Mouse (Mus musculus) cerebellum, adult 2 months (tissue): ENCODE results near the gene Fhit. TPM values are rescaled to one million over a fixed set of nuclear protein-coding genes. Genes with fewer than 3 reads are reported as not detected.
A peak's percentile ranks its signal among the peaks of the same experiment; 100 is the strongest.

Source experiments
- DNase-seq, 2 experiments: peaks; one replicate each; pipeline ENCODE4 v3.0.0; 2021
- H3K27ac ChIP-seq: fragments of 200-500 bp; 2 replicates; pipeline ENCODE4 v1.5.1; 2012; ENCODE audit warnings: low read length, control low read depth, inconsistent platforms; ENCODE audit not compliant: insufficient read depth
- H3K27me3 ChIP-seq: fragments of 200-500 bp; 2 replicates; pipeline ENCODE4 v1.6.1; 2012; ENCODE audit warnings: inconsistent platforms, mild to moderate bottlenecking, low read length, moderate library complexity; ENCODE audit not compliant: control insufficient read depth, insufficient read depth
- H3K4me1 ChIP-seq: fragments of 200-500 bp; 2 replicates; pipeline ENCODE4 v1.6.1; 2011; ENCODE audit warnings: low read length; ENCODE audit not compliant: control insufficient read depth, insufficient read depth
- H3K4me3 ChIP-seq: fragments of 200-500 bp; replicated peaks from 2 replicates; pipeline ENCODE3; 2011; ENCODE audit warnings: mild to moderate bottlenecking, low read depth, low read length, control low read depth; ENCODE audit not compliant: insufficient read depth
- CTCF ChIP-seq: fragments of 200-500 bp; IDR thresholded peaks from 2 replicates; pipeline ENCODE4 v1.5.1; 2011; ENCODE audit warnings: low read depth, mild to moderate bottlenecking, control low read depth, low read length, moderate library complexity, borderline replicate concordance; ENCODE audit not compliant: insufficient read depth
- POLR2A ChIP-seq: fragments of 200-500 bp; IDR thresholded peaks from 2 replicates; pipeline ENCODE4 v1.6.1; 2011; ENCODE audit warnings: low read length, control low read depth, borderline replicate concordance; ENCODE audit not compliant: insufficient read depth
- WGBS: fragments of 180-500 bp; shearing (Covaris S2); methylation state at CpG from one replicate; pipeline ENCODE4 v1.1.7; 2018; 5-methylcytosine and 5-hydroxymethylcytosine counted together
- polyA plus RNA-seq: library from polyadenylated mRNA; depleted of rRNA; stranded (reverse); fragments of >200 nt; gene quantifications from 2 replicates; pipeline ENCODE4 v1.2.3, GENCODE M21; 2012

The Fhit gene
- polyA plus RNA-seq, 1 experiment: 10.5 TPM

GRCm38 (mm10) chr14:10659326-10659725 is 502.5 kb downstream of the Fhit start:
- TF ChIP-seq CTCF (no peak), POLR2A (no peak)
- Histone ChIP-seq H3K4me1 (no peaks in the 10 kb centered on the region), H3K27ac (no peak overlapping the region), H3K4me3 (no peak overlapping the region), H3K27me3 (no peaks in the 10 kb centered on the region)
- no peak for DNase-seq
- WGBS: 65% methylated on average over 2 of the region's 2 CpGs

GRCm38 (mm10) chr14:10658219-10658618 is 503.6 kb downstream of the Fhit start:
- Histone ChIP-seq H3K27ac (no peak overlapping the region), H3K4me1 (no peaks in the 10 kb centered on the region), H3K4me3 (no peak overlapping the region), H3K27me3 (no peaks in the 10 kb centered on the region)
- TF ChIP-seq CTCF: no peak
- no peak for TF ChIP-seq POLR2A
- DNase-seq: no peak
- 100% methylated on average over 1 of the region's 1 CpGs for WGBS

- H3K27me3 ChIP-seq: no peaks in the 10 kb centered on the region
- no peaks in the 10 kb centered on the region for H3K4me1 ChIP-seq
- no peak overlapping the region for H3K4me3 ChIP-seq
- DNase-seq: no peak
- TF ChIP-seq CTCF (no peak), POLR2A (no peak)
- 90% methylated on average over 3 of the region's 3 CpGs for WGBS
- H3K27ac ChIP-seq: no peak overlapping the region
Measured at GRCm38 (mm10) chr14:10657364-10657763, 504.5 kb downstream of the Fhit start.

GRCm38 (mm10) chr14:10655842-10656241 is 506.0 kb downstream of the Fhit start:
- no peak overlapping the region for H3K27ac ChIP-seq
- WGBS: 45% methylated on average over 3 of the region's 3 CpGs
- peak in 1 of 2 experiments; percentile 27 for DNase-seq
- no peaks in the 10 kb centered on the region for H3K27me3 ChIP-seq
- H3K4me3 ChIP-seq: no peak overlapping the region
- TF ChIP-seq CTCF (no peak), POLR2A (no peak)
- no peaks in the 10 kb centered on the region for H3K4me1 ChIP-seq

GRCm38 (mm10) chr14:10647832-10648231 is 514.0 kb downstream of the Fhit start:
- H3K27me3 ChIP-seq: no peaks in the 10 kb centered on the region
- TF ChIP-seq CTCF (no peak), POLR2A (no peak)
- no peak overlapping the region for H3K27ac ChIP-seq
- DNase-seq: no peak
- H3K4me3 ChIP-seq: no peak overlapping the region
- no peaks in the 10 kb centered on the region for H3K4me1 ChIP-seq

- 58% methylated on average over 3 of the region's 3 CpGs for WGBS
Measured at GRCm38 (mm10) chr14:10631783-10632182, 530.1 kb downstream of the Fhit start.

GRCm38 (mm10) chr14:10630831-10631360 is 530.9 kb downstream of the Fhit start:
- H3K27ac ChIP-seq: no peak overlapping the region
- H3K4me3 ChIP-seq: no peak overlapping the region
- H3K27me3 ChIP-seq: no peaks in the 10 kb centered on the region
- H3K4me1 ChIP-seq: no peaks in the 10 kb centered on the region
- no peak for DNase-seq
- 83% methylated on average over 2 of the region's 2 CpGs for WGBS
- TF ChIP-seq POLR2A (no peak), CTCF (no peak)

More at GRCm38 (mm10) chr14:10631783-10632182, 530.1 kb downstream of the Fhit start:
- Histone ChIP-seq H3K27ac (no peak overlapping the region), H3K4me1 (no peaks in the 10 kb centered on the region), H3K4me3 (no peak overlapping the region), H3K27me3 (no peaks in the 10 kb centered on the region)
- TF ChIP-seq CTCF: no peak
- no peak for TF ChIP-seq POLR2A
- no peak for DNase-seq

- Histone ChIP-seq H3K4me3 (no peak overlapping the region), H3K27ac (no peak overlapping the region), H3K4me1 (no peaks in the 10 kb centered on the region), H3K27me3 (no peaks in the 10 kb centered on the region)
- no peak for DNase-seq
- WGBS: 90% methylated on average over 5 of the region's 5 CpGs
- TF ChIP-seq POLR2A (no peak), CTCF (no peak)
Measured at GRCm38 (mm10) chr14:10593467-10593866, 568.4 kb downstream of the Fhit start.

GRCm38 (mm10) chr14:10568937-10569552 is 592.8 kb downstream of the Fhit start:
- TF ChIP-seq CTCF (no peak), POLR2A (no peak)
- no peak for DNase-seq
- H3K4me3 ChIP-seq: no peak overlapping the region
- 89% methylated on average over 3 of the region's 3 CpGs for WGBS
- H3K4me1 ChIP-seq: no peaks in the 10 kb centered on the region
- no peaks in the 10 kb centered on the region for H3K27me3 ChIP-seq
- no peak overlapping the region for H3K27ac ChIP-seq
